Mouse (Mus musculus) E14TG2a.4 (cell line): ENCODE measurements around the gene Gm9639.

Experiments
- CTCF ChIP-seq: conservative IDR thresholded peaks from 2 replicates; pipeline ENCODE4 v1.5.1; 2014; ENCODE audit warnings: low read length
- NANOG ChIP-seq: IDR thresholded peaks from 2 replicates; pipeline ENCODE4 v1.6.1; 2014; ENCODE audit warnings: borderline replicate concordance, low read length, mixed read lengths
- POU5F1 ChIP-seq: IDR thresholded peaks from 2 replicates; pipeline ENCODE4 v1.6.1; 2014; ENCODE audit warnings: low read length, borderline replicate concordance

DNA sequence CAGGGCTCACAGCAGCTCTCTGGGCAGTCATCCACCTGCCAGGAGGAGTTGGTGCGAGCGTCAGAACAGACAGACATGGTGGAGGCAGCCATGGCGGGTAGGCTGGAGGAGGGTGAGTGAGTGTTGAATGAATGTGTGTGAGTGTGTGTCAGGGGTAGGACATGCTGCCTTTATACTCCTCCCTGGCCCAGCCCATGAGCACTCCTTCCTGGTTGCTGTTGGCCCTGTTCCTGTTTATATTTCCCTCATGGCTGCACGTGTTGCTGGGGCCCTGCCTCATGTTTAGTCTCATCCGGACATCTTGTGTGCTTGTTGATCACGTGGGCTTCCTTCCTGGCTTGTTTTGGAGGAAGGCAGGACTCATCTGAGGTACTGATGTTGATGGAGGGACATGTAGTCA lies 32.1 kb upstream of the Gm9639 start, which contains the start of gene Krtap10-4:
- TF ChIP-seq CTCF: no peak
- no peak for TF ChIP-seq POU5F1
- TF ChIP-seq NANOG: no peak
